Mouse (Mus musculus) CH12.LX (cell line): Measurements from ENCODE around the gene Htr7. TPM values are rescaled to one million over a fixed set of nuclear protein-coding genes. Genes with fewer than 3 reads are reported as not detected.
A peak's percentile ranks its signal among the peaks of the same experiment; 100 is the strongest.

Source experiments
- DNase-seq: peaks from one replicate; pipeline ENCODE4 v3.0.0-alpha.2; 2013; ENCODE audit errors: extremely low read depth
- H3K27ac ChIP-seq: 2 replicates; pipeline ENCODE4 v1.5.1; 2012; ENCODE audit warnings: low read depth, mild to moderate bottlenecking, control low read depth, moderate library complexity; ENCODE audit not compliant: insufficient read depth
- H3K27me3 ChIP-seq: replicated peaks from 2 replicates; pipeline ENCODE3; 2012; ENCODE audit warnings: inconsistent platforms
- H3K36me3 ChIP-seq, 2 experiments: replicated peaks in 1 of 2; 2 replicates each; pipeline versions ENCODE3 to v1.6.1; 2012; ENCODE audit warnings: inconsistent platforms in 1 of 2, low read length in 1 of 2, mild to moderate bottlenecking in 1 of 2, mixed read lengths in 1 of 2, moderate library complexity in 1 of 2; ENCODE audit not compliant: control insufficient read depth in 1 of 2, insufficient read depth in 1 of 2
- H3K4me1 ChIP-seq, 2 experiments: 2 replicates each; pipeline ENCODE4 v1.6.1; 2012; ENCODE audit warnings: inconsistent platforms in 1 of 2, moderate library complexity in 1 of 2; ENCODE audit not compliant: insufficient read depth in 2 of 2, control insufficient read depth in 1 of 2
- H3K4me2 ChIP-seq: 2 replicates; pipeline ENCODE4 v1.6.1; 2012; ENCODE audit warnings: low read depth, mild to moderate bottlenecking, control low read depth; ENCODE audit not compliant: poor library complexity, insufficient read depth, severe bottlenecking
- H3K4me3 ChIP-seq, 3 experiments: fragments of 150-350 bp in 1 of 3; sonication (generic) in 1 of 3; replicated peaks in 1 of 3; 2 replicates each; pipeline versions ENCODE3 to v1.5.1; 2011 to 2012; ENCODE audit warnings: low read depth in 2 of 3, low read length in 2 of 3, mild to moderate bottlenecking in 2 of 3, moderate library complexity in 2 of 3, control low read depth in 1 of 3, improper control_type of control experiment in 1 of 3, inconsistent platforms in 1 of 3, mixed read lengths in 1 of 3; ENCODE audit not compliant: poor library complexity in 1 of 3
- H3K79me2 ChIP-seq: replicated peaks from 2 replicates; pipeline ENCODE4 v1.6.1; 2012; ENCODE audit warnings: mild to moderate bottlenecking, moderate library complexity; ENCODE audit not compliant: control insufficient read depth, poor library complexity, insufficient read depth, severe bottlenecking; ENCODE audit errors: extremely low read depth
- H3K9ac ChIP-seq: 2 replicates; pipeline ENCODE4 v1.6.1; 2012; ENCODE audit warnings: low read depth, mild to moderate bottlenecking, control low read depth, moderate library complexity; ENCODE audit not compliant: insufficient read depth
- H3K9me3 ChIP-seq: replicated peaks from 2 replicates; pipeline ENCODE3; 2012; ENCODE audit warnings: low read length, inconsistent platforms, mixed read lengths
- BHLHE40 ChIP-seq: IDR thresholded peaks from 2 replicates; pipeline ENCODE4 v1.6.1; 2011; ENCODE audit warnings: mild to moderate bottlenecking, low read depth, low read length, improper control_type of control experiment
- CHD2 ChIP-seq: IDR thresholded peaks from 2 replicates; pipeline ENCODE4 v1.6.1; 2011; ENCODE audit warnings: low read length, improper control_type of control experiment
- CTCF ChIP-seq, 2 experiments: IDR thresholded peaks in 1 of 2; conservative IDR thresholded peaks in 1 of 2; 2 replicates each; pipeline ENCODE4 v1.5.1; 2011 to 2012; ENCODE audit warnings: low read depth in 2 of 2, low read length in 2 of 2, improper control_type of control experiment in 1 of 2, inconsistent platforms in 1 of 2, mild to moderate bottlenecking in 1 of 2, moderate library complexity in 1 of 2
- E2F4 ChIP-seq: IDR thresholded peaks from 2 replicates; pipeline ENCODE4 v1.6.1; 2011; ENCODE audit warnings: low read depth, low read length, improper control_type of control experiment; ENCODE audit not compliant: insufficient replicate concordance
- ELF1 ChIP-seq: IDR thresholded peaks from 2 replicates; pipeline ENCODE4 v1.6.1; 2014; ENCODE audit warnings: low read depth, mild to moderate bottlenecking, inconsistent platforms, low read length, improper control_type of control experiment
- EP300 ChIP-seq: IDR thresholded peaks from 2 replicates; pipeline ENCODE4 v1.6.1; 2011; ENCODE audit warnings: low read length, improper control_type of control experiment
- GABPA ChIP-seq: IDR thresholded peaks from 2 replicates; pipeline ENCODE4 v1.6.1; 2012; ENCODE audit warnings: low read depth, low read length, improper control_type of control experiment, inconsistent platforms; ENCODE audit not compliant: insufficient replicate concordance
- JUN ChIP-seq: IDR thresholded peaks from 2 replicates; pipeline ENCODE4 v1.6.1; 2011; ENCODE audit warnings: low read depth, mild to moderate bottlenecking, low read length, improper control_type of control experiment, moderate library complexity; ENCODE audit not compliant: insufficient read depth
- JUND ChIP-seq: conservative IDR thresholded peaks from 2 replicates; pipeline ENCODE4 v1.6.1; 2011; ENCODE audit warnings: low read depth, low read length, improper control_type of control experiment
- KAT2A ChIP-seq: IDR thresholded peaks from 2 replicates; pipeline ENCODE4 v1.6.1; 2012; ENCODE audit warnings: low read length, improper control_type of control experiment, inconsistent platforms; ENCODE audit not compliant: insufficient replicate concordance
- MAFK ChIP-seq: IDR thresholded peaks from 2 replicates; pipeline ENCODE4 v1.6.1; 2011; ENCODE audit warnings: low read length, improper control_type of control experiment; ENCODE audit not compliant: insufficient replicate concordance
- MAX ChIP-seq: IDR thresholded peaks from 2 replicates; pipeline ENCODE4 v1.6.1; 2011; ENCODE audit warnings: low read length, improper control_type of control experiment
- MEF2A ChIP-seq: IDR thresholded peaks from 2 replicates; pipeline ENCODE4 v1.6.1; 2014; ENCODE audit warnings: low read depth, mild to moderate bottlenecking, inconsistent platforms, low read length, improper control_type of control experiment, borderline replicate concordance
- MXI1 ChIP-seq: IDR thresholded peaks from 2 replicates; pipeline ENCODE4 v1.6.1; 2011; ENCODE audit warnings: mild to moderate bottlenecking, low read depth, low read length, improper control_type of control experiment
- MYC ChIP-seq: IDR thresholded peaks from 2 replicates; pipeline ENCODE4 v1.6.1; 2011; ENCODE audit warnings: low read depth, mild to moderate bottlenecking, improper control_type of control experiment, low read length
- PAX5 ChIP-seq: IDR thresholded peaks from 2 replicates; pipeline ENCODE4 v1.6.1; 2012; ENCODE audit warnings: low read length, inconsistent platforms, mixed read lengths
- POLR2A ChIP-seq: IDR thresholded peaks from 2 replicates; pipeline ENCODE4 v1.6.1; 2011; ENCODE audit warnings: low read depth, mild to moderate bottlenecking, improper control_type of control experiment, low read length
- RAD21 ChIP-seq: IDR thresholded peaks from 2 replicates; pipeline ENCODE4 v1.6.1; 2011; ENCODE audit warnings: low read depth, mild to moderate bottlenecking, low read length, improper control_type of control experiment, moderate library complexity
- RCOR1 ChIP-seq: conservative IDR thresholded peaks from 2 replicates; pipeline ENCODE4 v1.6.1; 2012; ENCODE audit warnings: low read depth, mild to moderate bottlenecking, inconsistent platforms, low read length, improper control_type of control experiment
- SIN3A ChIP-seq: IDR thresholded peaks from 2 replicates; pipeline ENCODE4 v1.6.1; 2012; ENCODE audit warnings: low read length, improper control_type of control experiment, inconsistent platforms
- SMC3 ChIP-seq: IDR thresholded peaks from 2 replicates; pipeline ENCODE4 v1.6.1; 2011; ENCODE audit warnings: low read depth, low read length, improper control_type of control experiment
- TCF12 ChIP-seq: IDR thresholded peaks from 2 replicates; pipeline ENCODE4 v1.6.1; 2014; ENCODE audit warnings: low read depth, mild to moderate bottlenecking, inconsistent platforms, low read length, improper control_type of control experiment
- USF1 ChIP-seq: IDR thresholded peaks from 2 replicates; pipeline ENCODE4 v1.6.1; 2014; ENCODE audit warnings: low read depth, mild to moderate bottlenecking, inconsistent platforms, low read length, improper control_type of control experiment
- USF2 ChIP-seq: conservative IDR thresholded peaks from 2 replicates; pipeline ENCODE4 v1.6.1; 2011; ENCODE audit warnings: low read depth, low read length, improper control_type of control experiment
- ZC3H11A ChIP-seq: IDR thresholded peaks from 2 replicates; pipeline ENCODE4 v1.6.1; 2012; ENCODE audit warnings: low read depth, mild to moderate bottlenecking, inconsistent platforms, low read length, improper control_type of control experiment
- ZMIZ1 ChIP-seq: IDR thresholded peaks from 2 replicates; pipeline ENCODE4 v1.6.1; 2012; ENCODE audit warnings: low read depth, mild to moderate bottlenecking, inconsistent platforms, low read length, improper control_type of control experiment
- dilution Hi-C: fragments of 300-500 bp; cut with MboI; formaldehyde crosslinking; loops from 2 replicates; pipeline ENCODE4 v1.14.3; 2020; ENCODE audit warnings: low sequenced_read_pairs; ENCODE audit not compliant: extremely low pct_unique_long_range_greater_than_20kb, extremely low pct_ligation_motif_present
- in situ Hi-C: fragments of 300-500 bp; cut with MboI; formaldehyde crosslinking; loops from 3 replicates; pipeline ENCODE4 v1.14.3; 2019; ENCODE audit warnings: low sequenced_read_pairs, low pct_ligation_motif_present, low pct_unique_long_range_greater_than_20kb, mixed read lengths
- polyA plus RNA-seq: library from polyadenylated mRNA; unstranded; fragments of >175 nt; gene quantifications from 2 replicates; pipeline ENCODE4 v1.2.1, GENCODE M21; 2012; ENCODE audit warnings: low read depth; ENCODE audit not compliant: insufficient read length
- total RNA-seq, 2 experiments: library from RNA; depleted of rRNA; stranded (reverse); fragments of 300-350 nt in 1 of 2; fragments of >200 nt in 1 of 2; gene quantifications; 2 replicates each; pipeline ENCODE4 v1.2.3; 2012 to 2014

The Htr7 gene
- total and polyA plus RNA-seq, 3 experiments: not detected

GRCm38 (mm10) chr19:36001512-36001911 is 55.8 kb downstream of the Htr7 start:
- Histone ChIP-seq H3K36me3 (no peaks in the 10 kb centered on the region), H3K4me3 (no peak overlapping the region), H3K9ac (no peak overlapping the region), H3K4me1 (peaks cover 3 to 20% of the 10 kb centered on the region in 2 experiments; a peak in 3 of 4 replicates), H3K27ac (no peak overlapping the region), H3K9me3 (peaks cover 5% of the 10 kb centered on the region), H3K27me3 (no peaks in the 10 kb centered on the region), H3K4me2 (no peak overlapping the region), H3K79me2 (no peaks in the 10 kb centered on the region)
- in situ Hi-C loops: no loop called here
- dilution Hi-C loops: no loop called here
- no peak for DNase-seq
- TF ChIP-seq MEF2A: no peak
- no peak for TF ChIP-seq SIN3A
- no peak for TF ChIP-seq TCF12
- TF ChIP-seq POLR2A: no peak
- TF ChIP-seq ZC3H11A: no peak
- TF ChIP-seq GABPA: no peak
- no peak for TF ChIP-seq BHLHE40
- no peak for TF ChIP-seq ZMIZ1
- TF ChIP-seq USF1: no peak
- no peak for TF ChIP-seq USF2
- TF ChIP-seq PAX5: no peak
- no peak for TF ChIP-seq CHD2
- TF ChIP-seq EP300: no peak
- no peak for TF ChIP-seq JUND
- TF ChIP-seq MAFK: no peak
- no peak for TF ChIP-seq ELF1
- peak; percentile 29 to 62; a peak in 3 of 4 replicates for TF ChIP-seq CTCF (conservative IDR thresholded peaks at IDR 0.05 in 1 of 2, IDR thresholded peaks at IDR 0.05 in 1 of 2; ENCODE audit: low read depth in 2 of 2, low read length in 2 of 2)
- no peak for TF ChIP-seq MXI1
- no peak for TF ChIP-seq E2F4
- no peak for TF ChIP-seq MAX
- no peak for TF ChIP-seq JUN
- TF ChIP-seq MYC: no peak
- TF ChIP-seq RAD21: peak; percentile 54
- peak; percentile 51 for TF ChIP-seq SMC3
- TF ChIP-seq RCOR1: no peak
- no peak for TF ChIP-seq KAT2A
